ENCODE assay signal across 18 mouse cellular contexts in the genomic region with DNA sequence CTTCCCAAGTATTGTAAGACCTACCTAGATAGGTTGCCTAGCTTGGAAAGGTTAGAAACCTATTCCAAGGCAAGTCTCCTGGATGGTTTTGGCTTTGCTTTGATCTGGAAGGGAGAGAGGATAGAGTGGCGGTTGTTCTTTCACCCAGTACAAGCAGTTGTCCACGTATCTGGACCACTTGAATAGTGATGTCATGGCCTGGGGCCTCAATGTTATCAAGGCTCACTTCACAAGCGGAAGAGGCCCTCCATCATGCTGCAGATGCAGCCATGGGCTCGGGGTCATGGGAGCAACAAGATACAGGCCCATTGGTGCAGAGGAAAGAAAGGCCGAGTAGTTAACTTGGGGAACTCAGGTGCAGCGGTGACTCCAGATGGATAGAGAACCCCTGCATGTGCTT.
"Had no signal": no experiment of that assay in that cellular context is flagged by ENCODE, and none has a peak within 500 bp of the region (broad histone marks: within the 10 kb centered on the region; RNA-seq: fewer than 3 reads in every experiment).

No protein-coding gene starts in this region.

- DNase-seq: lung, embryonic 14.5 days; lung, postnatal 10 days; lung, postnatal 4 days; midbrain, embryonic 14.5 days; retina, postnatal 1 day; right cerebral cortex, adult 18-20 months; right cerebral cortex, postnatal 25 days; right cerebral cortex, postnatal 4 days; spleen, adult 18-20 months; thymus, adult 18-20 months; thymus, postnatal 14 days; thymus, postnatal 36 days had no signal

- H3K9ac ChIP-seq: lung, embryonic 14.5 days; midbrain, embryonic 12.5 days; neural tube, embryonic 13.5 days; neural tube, embryonic 15.5 days had no signal

- H3K9me3 ChIP-seq: midbrain, embryonic 10.5 days; midbrain, embryonic 12.5 days; neural tube, embryonic 13.5 days; neural tube, embryonic 15.5 days had no signal

- H3K4me2 ChIP-seq: lung, embryonic 14.5 days; midbrain, embryonic 12.5 days; neural tube, embryonic 13.5 days; neural tube, embryonic 15.5 days had no signal

- H3K27me3 ChIP-seq: midbrain, embryonic 12.5 days; neural tube, embryonic 13.5 days; neural tube, embryonic 15.5 days had no signal

- H3K27ac ChIP-seq: midbrain, embryonic 10.5 days; midbrain, embryonic 12.5 days; neural tube, embryonic 13.5 days; neural tube, embryonic 15.5 days had no signal

- ATAC-seq: midbrain, embryonic 16.5 days had no signal

- H3K4me3 ChIP-seq: midbrain, embryonic 10.5 days; midbrain, embryonic 12.5 days; myocyte; neural tube, embryonic 13.5 days; neural tube, embryonic 15.5 days had no signal

- H3K36me3 ChIP-seq: midbrain, embryonic 12.5 days; neural tube, embryonic 13.5 days; neural tube, embryonic 15.5 days had no signal
